Mouse (Mus musculus) MEL-GATA-1-ER (cell line): ENCODE results near the gene Gpr160.

Source experiments
- DNase-seq: peaks from one replicate; pipeline ENCODE4 v3.0.0-alpha.2; 2012; ENCODE audit warnings: low read depth; ENCODE audit errors: extremely low read depth

Gene Gpr160

GRCm38 (mm10) chr3:30899407-30899806, 43.7 kb downstream of the Gpr160 start:
- DNase-seq, result no peak

GRCm38 (mm10) chr3:30904658-30905057, 48.9 kb downstream of the Gpr160 start:
- no peak for DNase-seq

DNA sequence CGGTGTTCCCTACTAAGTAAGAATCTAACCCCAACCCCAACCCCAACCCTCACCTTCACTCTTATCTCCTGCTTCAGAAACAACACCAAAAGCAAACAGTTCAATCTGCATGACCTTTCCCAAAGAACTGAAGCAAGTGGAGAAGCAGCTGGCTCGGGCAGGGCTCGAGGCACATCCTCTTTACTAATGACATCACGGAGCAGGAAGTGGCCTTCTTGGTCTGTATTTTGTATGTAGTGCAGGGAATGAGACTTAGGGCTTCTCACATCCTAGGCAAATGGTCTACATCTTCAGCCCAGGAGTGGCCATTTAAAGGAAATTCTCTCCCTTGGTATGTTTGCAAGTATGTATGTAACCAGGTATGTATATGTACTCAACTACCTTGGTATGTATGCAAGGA, 61.4 kb downstream of the Gpr160 start:
- no peak for DNase-seq

DNA sequence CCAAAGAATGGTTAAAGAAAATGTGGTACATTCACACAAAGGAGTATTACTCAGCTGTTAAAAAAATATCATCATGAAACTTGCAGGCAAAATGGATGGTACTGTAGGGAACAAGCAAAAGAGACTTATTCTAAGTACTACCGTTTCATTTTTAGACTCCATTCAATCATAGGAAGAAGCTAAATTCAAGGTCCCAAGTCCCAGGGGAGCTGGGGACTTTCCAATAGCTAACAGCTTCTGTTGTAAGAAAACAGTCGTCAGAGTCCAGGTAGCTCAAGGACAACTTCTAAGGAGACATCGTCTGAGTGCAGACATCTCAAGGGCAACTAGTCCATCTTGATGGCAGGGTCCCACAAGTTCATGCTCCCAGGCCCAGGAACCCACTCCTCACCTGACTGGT, 71.9 kb downstream of the Gpr160 start:
- no peak for DNase-seq

DNA sequence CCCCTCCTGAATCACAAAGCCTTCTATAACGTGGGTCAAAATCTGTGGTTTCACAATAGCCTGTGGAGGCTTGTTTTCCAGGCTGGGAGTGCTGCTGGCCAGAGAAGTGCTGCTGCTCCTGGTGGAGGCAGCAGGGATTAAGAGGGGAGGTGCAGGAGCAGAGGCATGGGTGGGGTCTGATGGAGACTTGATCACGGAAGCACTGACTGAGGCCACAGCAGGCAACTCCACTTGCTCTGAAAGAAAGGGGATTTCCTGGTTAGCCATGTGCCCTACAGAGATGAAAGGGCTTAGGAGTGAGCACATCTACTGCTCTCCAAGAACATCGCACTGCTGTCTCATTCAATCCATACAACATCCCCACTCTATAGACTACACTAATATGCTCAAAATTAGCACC, 74.1 kb downstream of the Gpr160 start:
- DNase-seq, result no peak

DNA sequence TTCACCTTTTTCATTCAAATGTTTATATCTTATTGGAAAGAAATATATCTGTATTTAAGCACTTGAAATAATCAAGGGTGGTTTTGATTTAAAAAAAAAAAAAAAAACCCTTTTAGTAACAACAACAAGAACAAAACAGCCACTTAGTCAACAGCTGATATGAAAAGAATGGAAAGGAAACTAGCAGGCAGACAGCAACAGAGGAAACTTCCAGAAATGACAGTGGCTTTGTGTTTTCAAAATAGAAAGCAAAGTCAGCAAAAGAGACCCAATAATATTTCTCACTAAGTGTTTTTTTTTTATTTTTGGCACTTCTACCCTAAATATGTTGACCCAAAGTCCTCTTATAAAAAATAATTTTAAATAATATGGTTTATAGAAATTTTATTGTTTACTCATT, 78.6 kb downstream of the Gpr160 start:
- no peak for DNase-seq
